Mouse (Mus musculus) kidney, postnatal 36 days (tissue): ENCODE results near the gene Trim13.
"Not testable (repeated sequence)": the region's sequence is repeated elsewhere in the genome, so short reads cannot be mapped to it uniquely, and the experiment has no call there.

Experiments
- DNase-seq, 2 experiments: peaks; one replicate each; pipeline ENCODE4 v3.0.0; 2021 to 2022; ENCODE audit warnings: mixed read lengths in 2 of 2

The Trim13 gene

GRCm38 (mm10) chr14:61597968-61598367 lies at the start of gene Trim13:
Gene Trim13 (plus strand): TSS chr14:61598247.
- DNase-seq, result no peak

- DNase-seq, result no peak
Measured at GRCm38 (mm10) chr14:61548614-61549013, 49.4 kb upstream of the Trim13 start.

GRCm38 (mm10) chr14:61555931-61556288 lies 42.1 kb upstream of the Trim13 start:
- no peak for DNase-seq

- DNase-seq, result peak; percentile 98 to 99
Measured at GRCm38 (mm10) chr14:61556289-61557147, 41.5 kb upstream of the Trim13 start, which contains the start of gene Spryd7. Gene Spryd7 (minus strand): TSS chr14:61556886.

GRCm38 (mm10) chr14:61558901-61559300 lies 39.1 kb upstream of the Trim13 start:
- DNase-seq, result no peak

- peak; percentile 52 to 61 for DNase-seq
Measured at GRCm38 (mm10) chr14:61559856-61560255, 38.2 kb upstream of the Trim13 start.

- DNase-seq, result not testable (repeated sequence)
Measured at GRCm38 (mm10) chr14:61566211-61566610, 31.8 kb upstream of the Trim13 start.

GRCm38 (mm10) chr14:61569344-61569743 lies 28.7 kb upstream of the Trim13 start:
- DNase-seq, result peak; percentile 19 to 37

GRCm38 (mm10) chr14:61571366-61571765 lies 26.7 kb upstream of the Trim13 start:
- peak; percentile 85 to 98 for DNase-seq

GRCm38 (mm10) chr14:61572131-61572530 lies 25.9 kb upstream of the Trim13 start:
- DNase-seq, result peak; percentile 26 to 70

GRCm38 (mm10) chr14:61575066-61575465 lies 23.0 kb upstream of the Trim13 start:
- DNase-seq, result no peak

- DNase-seq, result no peak
Measured at GRCm38 (mm10) chr14:61575941-61576340, 22.1 kb upstream of the Trim13 start.

GRCm38 (mm10) chr14:61589288-61590065 lies 8.6 kb upstream of the Trim13 start:
- no peak for DNase-seq

GRCm38 (mm10) chr14:61596719-61597426 lies 1.2 kb upstream of the Trim13 start:
- DNase-seq, result no peak

GRCm38 (mm10) chr14:61599057-61599806 lies 1.2 kb downstream of the Trim13 start:
- peak; percentile 94 to 96 for DNase-seq

GRCm38 (mm10) chr14:61601348-61601747 lies 3.3 kb downstream of the Trim13 start:
- no peak for DNase-seq

- no peak for DNase-seq
Measured at GRCm38 (mm10) chr14:61603069-61603755, 5.2 kb downstream of the Trim13 start.

- DNase-seq, result no peak
Measured at GRCm38 (mm10) chr14:61604081-61604480, 6.0 kb downstream of the Trim13 start.

- not testable (repeated sequence) for DNase-seq
Measured at GRCm38 (mm10) chr14:61606088-61606487, 8.0 kb downstream of the Trim13 start.

GRCm38 (mm10) chr14:61607157-61607556 lies 9.1 kb downstream of the Trim13 start, which contains the start of gene Kcnrg:
Gene Kcnrg (plus strand): TSS chr14:61607457.
- DNase-seq, result no peak

GRCm38 (mm10) chr14:61611766-61612165 lies 13.7 kb downstream of the Trim13 start:
- peak; percentile 66 to 84 for DNase-seq

GRCm38 (mm10) chr14:61613319-61613718 lies 15.3 kb downstream of the Trim13 start:
- DNase-seq, result no peak
